Mouse (Mus musculus): Measurements from ENCODE around the gene Sema3a.
"Not testable (repeated sequence)": the region's sequence is repeated elsewhere in the genome, so short reads cannot be mapped to it uniquely, and the experiment has no call there.

Sema3a gene

DNA sequence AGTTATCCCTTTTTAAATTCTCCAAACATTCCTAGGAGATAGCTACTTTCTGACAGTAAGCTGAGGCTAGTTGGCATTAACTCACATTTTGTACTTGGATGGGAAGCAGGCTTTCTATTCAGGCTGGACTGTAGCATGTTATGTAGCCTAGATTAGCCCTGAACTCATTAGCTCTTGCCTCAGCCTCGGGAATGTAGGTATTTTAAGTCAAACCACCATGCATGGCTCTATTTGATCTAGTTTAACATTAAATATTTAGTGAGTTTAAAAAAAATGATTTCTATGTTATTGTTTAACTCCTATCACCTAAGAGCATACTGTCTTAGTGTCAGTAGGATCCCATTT lies 423.0 kb downstream of the Sema3a start:
- DNase-seq (ENCODE audit: low spot score in 2 of 2) = no peak

GRCm38 (mm10) chr5:13549080-13549479 lies 423.9 kb downstream of the Sema3a start:
- DNase-seq (ENCODE audit: low spot score in 2 of 2) = no peak

DNA sequence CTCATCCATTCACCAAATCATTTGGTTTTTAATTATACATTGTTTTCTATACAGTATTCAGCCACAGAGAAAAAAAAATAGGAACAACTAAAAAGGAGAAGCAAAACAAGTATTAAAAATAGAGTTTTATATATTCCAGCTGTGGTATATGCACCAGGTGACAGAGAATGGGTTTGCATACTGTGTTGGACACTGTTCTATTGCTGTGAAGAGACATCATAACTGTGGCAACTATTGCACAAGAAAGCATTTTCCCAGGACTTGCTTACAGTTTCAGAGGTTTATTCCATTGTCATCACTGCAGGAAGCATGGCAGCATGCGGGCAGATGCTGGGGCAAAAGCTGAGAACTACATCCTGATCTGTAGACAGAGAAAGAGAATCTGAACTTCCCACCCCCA lies 425.7 kb downstream of the Sema3a start:
- no peak for DNase-seq (ENCODE audit: low spot score in 2 of 2)

DNA sequence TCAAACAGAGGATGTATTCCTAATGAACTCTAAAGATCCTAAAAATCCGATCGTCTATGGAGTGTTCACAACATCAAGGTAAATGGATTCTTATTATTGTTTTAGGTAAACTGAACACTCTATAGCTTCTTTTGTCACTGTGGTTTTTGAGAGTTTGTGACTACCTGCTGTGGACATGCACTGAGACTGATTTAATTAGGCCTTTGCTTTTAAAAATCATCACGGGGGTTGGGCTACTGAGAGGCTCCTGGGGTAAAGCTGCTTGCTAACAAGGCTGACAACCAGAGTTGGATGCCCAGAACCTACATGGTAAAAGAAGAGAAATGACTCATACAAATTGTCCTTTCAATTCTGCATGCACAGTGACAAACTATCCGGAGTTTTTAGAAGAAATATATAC lies 432.0 kb downstream of the Sema3a start:
- DNase-seq (ENCODE audit: low spot score in 2 of 2) = no peak

DNA sequence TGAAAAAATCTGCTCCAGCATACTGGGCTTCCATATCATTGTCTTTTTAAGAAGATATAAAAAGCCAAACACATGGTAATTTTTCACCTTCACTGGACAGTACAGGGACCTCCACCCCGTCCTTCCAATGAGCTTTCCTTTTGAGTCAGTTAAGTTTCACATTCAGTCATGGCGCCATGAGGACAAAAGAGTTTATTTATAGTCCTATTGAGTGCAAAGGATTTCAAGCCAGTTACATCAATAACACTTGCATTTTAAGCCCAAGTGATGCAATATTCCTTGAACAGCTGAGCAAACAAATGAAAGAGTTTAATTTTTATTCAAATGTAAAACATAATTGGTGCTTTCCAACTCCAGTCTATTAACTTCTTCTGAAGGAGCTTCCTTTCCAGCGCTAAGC lies 448.7 kb downstream of the Sema3a start:
- no peak for DNase-seq (ENCODE audit: low spot score in 2 of 2)

- DNase-seq (ENCODE audit: low spot score in 2 of 2) = no peak
Measured at GRCm38 (mm10) chr5:13579123-13579522, 453.9 kb downstream of the Sema3a start.

DNA sequence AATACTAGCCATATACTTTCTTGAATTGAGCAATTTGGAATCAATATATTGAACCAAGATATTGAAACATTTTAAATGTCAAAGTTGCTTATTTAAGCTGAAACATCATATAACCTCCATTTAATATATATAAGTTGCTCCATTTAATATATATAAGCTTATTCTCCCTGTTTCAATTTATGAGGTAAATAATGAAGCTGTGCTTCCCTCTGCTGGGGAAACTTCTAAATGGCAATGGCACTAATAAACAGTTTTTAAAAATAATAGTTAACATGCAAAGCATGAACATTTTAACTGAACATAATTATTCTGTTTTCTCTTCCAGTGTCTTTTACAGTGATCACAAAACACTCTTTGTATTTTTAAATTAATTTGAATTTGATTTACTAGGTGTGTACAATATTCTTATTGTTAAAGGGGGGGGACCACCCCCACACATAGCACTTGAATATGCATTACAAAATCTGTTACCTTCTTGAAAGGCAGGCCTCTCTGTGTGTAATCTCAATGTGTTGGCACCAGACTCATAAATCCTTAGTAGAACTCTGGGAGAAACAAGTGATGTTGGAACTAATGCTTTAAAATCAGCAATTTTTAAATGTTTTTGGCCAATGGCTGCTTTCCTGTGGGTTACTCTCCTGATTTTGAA lies 460.5 kb downstream of the Sema3a start:
- DNase-seq (ENCODE audit: low spot score in 2 of 2) = no peak

GRCm38 (mm10) chr5:13594422-13594821 lies 469.2 kb downstream of the Sema3a start:
- no peak for DNase-seq (ENCODE audit: low spot score in 2 of 2)

GRCm38 (mm10) chr5:13611631-13612030 lies 486.4 kb downstream of the Sema3a start:
- no peak for DNase-seq (ENCODE audit: low spot score in 2 of 2)

- DNase-seq (ENCODE audit: low spot score in 2 of 2) = no peak
Measured at GRCm38 (mm10) chr5:13612088-13612487, 486.9 kb downstream of the Sema3a start.

DNA sequence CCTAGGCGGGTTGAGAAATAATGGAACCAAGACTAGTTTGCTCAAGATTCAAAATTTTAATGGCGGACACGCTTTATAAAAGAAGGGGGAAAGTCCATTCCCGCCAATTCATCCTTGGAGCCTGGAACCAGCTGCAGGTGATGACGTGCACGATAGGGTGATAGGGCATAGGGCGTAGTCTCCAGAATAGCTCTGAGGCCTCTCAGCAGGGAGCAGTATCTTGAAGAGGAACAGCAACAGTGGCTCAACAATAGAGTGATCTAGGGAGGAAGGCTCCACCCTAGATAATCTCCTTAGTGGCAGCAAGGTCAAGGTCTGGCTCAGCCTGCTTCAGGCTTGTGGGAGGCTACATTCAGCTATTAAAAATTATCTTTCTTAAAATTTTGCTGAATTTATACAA lies 489.4 kb downstream of the Sema3a start:
- not testable (repeated sequence) for DNase-seq (ENCODE audit: low spot score in 2 of 2)

DNA sequence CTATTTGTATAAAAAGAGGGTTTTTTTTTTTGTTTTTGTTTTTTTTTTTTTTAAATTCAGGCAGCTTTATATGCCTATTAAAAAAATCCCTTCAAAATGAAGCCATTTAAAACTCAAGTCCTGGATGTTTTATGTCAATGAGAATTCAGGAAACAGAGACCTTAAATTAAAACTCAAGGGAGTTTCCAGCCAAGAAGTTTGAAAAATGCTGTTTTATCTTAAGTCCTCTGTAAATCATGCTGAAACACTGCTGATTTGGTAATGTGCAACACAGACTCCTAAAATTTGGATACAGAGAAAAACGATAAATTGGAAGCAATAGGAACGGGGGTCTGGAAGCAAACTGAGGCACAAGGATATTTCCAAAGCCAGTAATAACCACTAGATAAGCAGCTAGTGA lies 490.7 kb downstream of the Sema3a start:
- no peak for DNase-seq (ENCODE audit: low spot score in 2 of 2)

DNA sequence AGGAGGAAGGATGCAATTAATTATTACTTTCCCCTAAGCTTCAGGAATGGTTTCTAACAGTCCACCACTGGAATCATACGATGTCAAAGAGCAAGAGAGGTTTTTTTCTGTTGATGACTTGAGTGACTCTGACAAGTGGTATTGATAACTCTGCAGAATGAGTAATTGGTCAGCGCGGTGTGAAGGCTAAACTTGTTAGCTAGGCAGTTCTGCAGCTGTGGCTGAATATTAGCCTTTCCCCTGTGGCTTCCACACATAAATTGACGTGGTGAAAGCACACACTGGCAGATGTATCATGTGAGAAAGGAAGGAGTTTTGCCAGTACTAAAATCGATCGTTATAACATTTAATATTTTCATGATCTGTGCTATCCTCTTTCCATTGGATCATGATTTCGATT lies 497.4 kb downstream of the Sema3a start:
- DNase-seq (ENCODE audit: low spot score in 2 of 2) = no peak

DNA sequence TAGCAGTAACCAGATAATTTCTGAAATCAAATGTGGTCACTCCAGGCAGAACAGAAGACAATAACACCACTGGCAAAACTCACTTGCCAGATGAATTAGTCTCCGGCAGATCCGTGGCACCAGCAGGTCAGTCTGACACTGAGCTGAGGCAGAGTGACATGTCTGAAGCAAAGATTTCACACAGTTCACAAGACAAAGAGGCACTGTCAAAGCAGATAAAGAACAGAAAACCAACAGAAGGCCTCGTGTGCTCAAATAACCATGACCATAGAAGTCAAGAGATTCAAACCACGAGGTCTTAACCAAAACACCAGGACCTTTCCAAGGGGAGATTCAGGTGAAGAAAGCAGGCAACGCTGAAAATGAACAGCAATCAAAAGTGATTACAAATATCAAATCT lies 499.5 kb downstream of the Sema3a start:
- DNase-seq (ENCODE audit: low spot score in 2 of 2) = no peak

- DNase-seq (ENCODE audit: low spot score in 2 of 2) = no peak
Measured at GRCm38 (mm10) chr5:13626093-13626492, 500.9 kb downstream of the Sema3a start.

- DNase-seq (ENCODE audit: low spot score in 2 of 2) = peak; percentile 14 to 19
Measured at GRCm38 (mm10) chr5:13628606-13629311, 503.5 kb downstream of the Sema3a start.

DNA sequence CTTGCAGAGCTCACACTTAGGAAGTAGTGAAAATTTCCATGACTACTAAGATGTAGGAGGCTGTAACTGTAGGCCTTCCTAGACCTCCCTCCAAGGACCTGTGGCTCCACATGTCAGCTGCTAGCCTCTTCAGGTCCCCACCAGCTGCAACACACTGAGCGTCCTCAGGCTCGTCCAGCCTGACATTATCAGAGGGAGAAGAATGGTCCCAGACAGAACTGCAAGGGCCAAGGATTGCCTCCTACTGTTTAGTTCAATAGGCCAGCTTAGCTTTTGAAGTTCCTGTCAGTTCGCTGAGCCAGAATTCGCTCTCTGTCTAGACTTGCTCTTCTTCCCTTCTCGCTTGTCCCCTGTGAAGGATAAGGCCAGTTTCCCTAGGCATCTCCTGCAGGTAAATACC lies 504.7 kb downstream of the Sema3a start:
- DNase-seq (ENCODE audit: low spot score in 2 of 2) = no peak

DNA sequence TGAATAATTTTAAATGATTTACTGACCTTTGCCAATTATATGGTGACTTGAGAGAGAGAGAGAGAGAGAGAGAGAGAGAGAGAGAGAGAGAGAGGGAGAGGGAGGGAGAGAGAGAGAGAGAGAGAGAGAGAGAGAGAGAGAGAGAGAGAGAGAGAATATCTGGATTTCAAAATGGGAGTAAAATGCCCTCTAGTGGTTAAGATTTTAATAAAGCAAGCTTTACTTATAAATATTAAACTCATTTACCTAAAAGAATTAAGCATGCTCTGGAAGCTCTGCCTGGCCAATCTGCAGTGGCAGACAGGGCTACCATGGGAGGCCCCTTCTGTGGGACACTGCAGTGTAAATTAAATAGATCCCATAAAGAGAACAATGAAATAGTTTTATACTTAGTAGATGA lies 505.5 kb downstream of the Sema3a start:
- no peak for DNase-seq (ENCODE audit: low spot score in 2 of 2)

DNA sequence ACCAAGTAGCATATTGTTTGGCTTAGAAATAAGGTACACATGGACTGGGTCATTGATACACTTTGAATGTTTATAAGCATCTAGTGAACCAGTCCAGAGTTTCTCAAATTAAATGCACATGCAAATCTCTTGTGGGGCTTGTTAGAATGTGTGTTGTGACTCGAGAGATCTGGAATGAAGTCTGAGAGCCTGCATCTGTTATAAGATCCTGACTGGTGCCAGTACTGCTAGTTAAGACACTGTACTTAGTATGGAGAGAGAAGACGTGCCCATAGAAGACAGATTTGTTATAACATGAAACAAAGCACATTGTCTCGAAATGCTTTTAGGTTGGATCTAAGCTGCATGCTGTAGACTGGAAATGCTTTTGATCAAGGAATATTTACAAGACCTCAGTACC lies 511.0 kb downstream of the Sema3a start:
- DNase-seq (ENCODE audit: low spot score in 2 of 2) = no peak
